Mouse (Mus musculus): ENCODE data around the gene Irs3.

Irs3 gene

GRCm38 (mm10) chr5:137645652-137646091, at the start of gene Irs3:
TSS of gene Irs3 (minus strand) at chr5:137645714.
- in situ Hi-C loops (cut with MboI), result no loop called here

- in situ Hi-C loops (cut with MboI), result no loop called here
Observed at GRCm38 (mm10) chr5:137694796-137695195, 49.3 kb upstream of the Irs3 start.

GRCm38 (mm10) chr5:137691881-137692280, 46.4 kb upstream of the Irs3 start:
- in situ Hi-C loops (cut with MboI), result no loop called here

- in situ Hi-C loops (cut with MboI), result no loop called here
Observed at GRCm38 (mm10) chr5:137690531-137690930, 45.0 kb upstream of the Irs3 start.

- in situ Hi-C loops (cut with MboI), result no loop called here
Observed at GRCm38 (mm10) chr5:137689974-137690373, 44.5 kb upstream of the Irs3 start.

GRCm38 (mm10) chr5:137686127-137686790, 40.7 kb upstream of the Irs3 start:
- in situ Hi-C loops (cut with MboI), result no loop called here

GRCm38 (mm10) chr5:137685653-137686052, 40.1 kb upstream of the Irs3 start:
- in situ Hi-C loops (cut with MboI), result no loop called here

- in situ Hi-C loops (cut with MboI), result no loop called here
Observed at GRCm38 (mm10) chr5:137684294-137685123, 39.0 kb upstream of the Irs3 start, which contains the start of gene Agfg2. TSS of gene Agfg2 (minus strand) at chr5:137684726.

GRCm38 (mm10) chr5:137683388-137684293, 38.1 kb upstream of the Irs3 start:
- in situ Hi-C loops (cut with MboI), result no loop called here

GRCm38 (mm10) chr5:137682526-137682925, 37.0 kb upstream of the Irs3 start:
- in situ Hi-C loops (cut with MboI), result no loop called here

GRCm38 (mm10) chr5:137679726-137680125, 34.2 kb upstream of the Irs3 start:
- in situ Hi-C loops (cut with MboI), result no loop called here

GRCm38 (mm10) chr5:137678736-137679135, 33.2 kb upstream of the Irs3 start:
- in situ Hi-C loops (cut with MboI), result no loop called here

GRCm38 (mm10) chr5:137677859-137678258, 32.3 kb upstream of the Irs3 start:
- in situ Hi-C loops (cut with MboI), result no loop called here

GRCm38 (mm10) chr5:137674786-137675185, 29.3 kb upstream of the Irs3 start:
- in situ Hi-C loops (cut with MboI), result no loop called here

- in situ Hi-C loops (cut with MboI), result no loop called here
Observed at GRCm38 (mm10) chr5:137673015-137673414, 27.5 kb upstream of the Irs3 start.

GRCm38 (mm10) chr5:137672361-137672760, 26.8 kb upstream of the Irs3 start:
- in situ Hi-C loops (cut with MboI), result no loop called here

- in situ Hi-C loops (cut with MboI), result no loop called here
Observed at GRCm38 (mm10) chr5:137671443-137672240, 26.1 kb upstream of the Irs3 start.

- in situ Hi-C loops (cut with MboI), result no loop called here
Observed at GRCm38 (mm10) chr5:137670240-137670639, 24.7 kb upstream of the Irs3 start.

- in situ Hi-C loops (cut with MboI), result no loop called here
Observed at GRCm38 (mm10) chr5:137668971-137669370, 23.5 kb upstream of the Irs3 start.

GRCm38 (mm10) chr5:137663057-137663456, 17.5 kb upstream of the Irs3 start:
- in situ Hi-C loops (cut with MboI), result no loop called here

GRCm38 (mm10) chr5:137660064-137660688, 14.7 kb upstream of the Irs3 start:
- in situ Hi-C loops (cut with MboI), result no loop called here
